Mouse (Mus musculus): ENCODE results near the gene Aacs. TPM values are rescaled to one million over a fixed set of nuclear protein-coding genes. Genes with fewer than 3 reads are reported as not detected.
"Not testable (repeated sequence)": the region's sequence is repeated elsewhere in the genome, so short reads cannot be mapped to it uniquely, and the experiment has no call there.

The Aacs gene
- polyA plus RNA-seq, 1 experiment from 2014 or later: 36.6 TPM

- H3K36me3 ChIP-seq (ENCODE audit: control insufficient read depth, insufficient read depth, low read length): peaks cover 11% of the 10 kb centered on the region
- peaks cover 13% of the 10 kb centered on the region for H3K4me1 ChIP-seq (ENCODE audit: control insufficient read depth, insufficient read depth, low read length)
- ATAC-seq (ENCODE audit: low FRiP score, low TSS enrichment): no peak
- WGBS: 77% methylated on average over 5 of the region's 6 CpGs
- no peaks in the 10 kb centered on the region for H3K27me3 ChIP-seq (ENCODE audit: control insufficient read depth, insufficient read depth, low read length)
- no peak overlapping the region for H3K27ac ChIP-seq (ENCODE audit: low read depth, low read length)
- H3K4me2 ChIP-seq (replicated peaks; ENCODE audit: low read depth, low read length): no peak overlapping the region
- no peak overlapping the region for H3K4me3 ChIP-seq (ENCODE audit: low read length)
- no peaks in the 10 kb centered on the region for H3K9me3 ChIP-seq (ENCODE audit: control insufficient read depth, low read length)
- H3K9ac ChIP-seq (ENCODE audit: low read depth, low read length): no peak overlapping the region
These were observed 8.3 kb downstream of the Aacs start for GRCm38 (mm10) chr5:125483712-125484611.

- H3K9ac ChIP-seq (ENCODE audit: low read depth, low read length): no peak overlapping the region
- ATAC-seq (ENCODE audit: low FRiP score, low TSS enrichment): no peak
- peaks cover 14% of the 10 kb centered on the region for H3K36me3 ChIP-seq (ENCODE audit: control insufficient read depth, insufficient read depth, low read length)
- H3K27me3 ChIP-seq (ENCODE audit: control insufficient read depth, insufficient read depth, low read length): no peaks in the 10 kb centered on the region
- no peak overlapping the region for H3K27ac ChIP-seq (ENCODE audit: low read depth, low read length)
- peaks cover 13% of the 10 kb centered on the region for H3K4me1 ChIP-seq (ENCODE audit: control insufficient read depth, insufficient read depth, low read length)
- no peak overlapping the region for H3K4me2 ChIP-seq (replicated peaks; ENCODE audit: low read depth, low read length)
- 92% methylated on average over 4 of the region's 4 CpGs for WGBS
- no peak overlapping the region for H3K4me3 ChIP-seq (ENCODE audit: low read length)
- no peaks in the 10 kb centered on the region for H3K9me3 ChIP-seq (ENCODE audit: control insufficient read depth, low read length)
These were observed 9.6 kb downstream of the Aacs start for GRCm38 (mm10) chr5:125485031-125485778.

DNA sequence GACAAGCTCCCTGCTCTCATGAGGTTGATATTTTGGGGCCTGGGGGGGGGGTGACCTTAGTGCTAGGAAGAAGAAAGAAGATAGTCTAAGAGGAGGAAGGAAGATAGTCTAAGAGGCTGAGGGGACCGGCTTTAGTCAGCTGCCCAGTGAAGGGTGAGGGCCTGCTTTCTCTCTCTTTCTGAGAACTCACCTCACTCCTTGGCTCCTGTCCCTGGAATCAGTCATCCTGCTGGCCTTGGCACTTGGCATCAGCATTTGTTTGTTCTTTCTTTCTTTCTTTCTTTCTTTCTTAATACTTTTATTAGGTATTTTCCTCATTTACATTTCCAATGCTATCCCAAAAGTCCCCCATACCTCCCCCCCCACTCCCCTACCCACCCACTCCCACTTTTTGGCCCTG lies 10.5 kb downstream of the Aacs start:
- Histone ChIP-seq H3K4me1 (ENCODE audit: control insufficient read depth, insufficient read depth, low read length) (peaks cover 13% of the 10 kb centered on the region), H3K9ac (ENCODE audit: low read depth, low read length) (no peak overlapping the region), H3K4me3 (ENCODE audit: low read length) (no peak overlapping the region), H3K9me3 (ENCODE audit: control insufficient read depth, low read length) (no peaks in the 10 kb centered on the region), H3K4me2 (replicated peaks; ENCODE audit: low read depth, low read length) (no peak overlapping the region), H3K36me3 (ENCODE audit: control insufficient read depth, insufficient read depth, low read length) (peaks cover 22% of the 10 kb centered on the region), H3K27ac (ENCODE audit: low read depth, low read length) (no peak overlapping the region), H3K27me3 (ENCODE audit: control insufficient read depth, insufficient read depth, low read length) (no peaks in the 10 kb centered on the region)
- 91% methylated on average over 1 of the region's 1 CpGs for WGBS
- no peak for ATAC-seq (ENCODE audit: low FRiP score, low TSS enrichment)

DNA sequence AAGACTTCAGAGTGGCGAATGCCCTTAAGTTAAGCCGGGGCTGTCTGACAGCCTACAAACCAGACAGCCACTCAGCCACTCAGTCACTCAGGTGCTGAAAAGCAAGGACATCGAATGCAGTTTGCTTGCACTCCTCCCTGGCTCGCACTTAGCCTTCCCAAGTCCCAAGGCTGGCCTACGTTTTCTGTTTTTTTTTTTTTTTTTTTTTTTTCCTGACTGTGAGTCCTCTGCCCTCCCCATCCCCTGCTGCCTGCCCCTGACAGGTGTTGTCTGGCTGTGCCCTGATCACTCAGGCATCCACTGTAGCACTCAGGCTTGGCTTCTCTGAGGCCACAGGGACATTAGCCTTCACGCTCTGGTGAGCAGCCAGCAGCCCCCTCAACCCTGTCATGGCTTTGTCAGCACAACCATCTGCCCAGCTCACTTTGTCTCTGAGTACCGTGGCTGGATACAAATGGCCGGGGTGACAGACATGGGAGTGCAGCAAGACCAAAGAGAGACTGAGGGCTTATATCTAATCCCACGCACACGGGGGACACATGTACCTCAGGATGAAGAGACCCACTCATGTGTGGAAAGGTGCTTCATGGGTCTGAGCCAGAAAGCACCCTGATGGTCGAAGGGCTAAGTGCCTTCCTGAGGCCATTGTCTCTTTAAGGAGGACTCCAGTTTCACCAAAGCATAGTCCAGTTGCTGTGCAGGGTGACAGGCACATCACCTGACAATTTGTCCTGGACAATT lies 11.9 kb downstream of the Aacs start:
- H3K36me3 ChIP-seq (ENCODE audit: control insufficient read depth, insufficient read depth, low read length): peaks cover 30% of the 10 kb centered on the region
- H3K4me1 ChIP-seq (ENCODE audit: control insufficient read depth, insufficient read depth, low read length): peaks cover 13% of the 10 kb centered on the region
- H3K4me3 ChIP-seq (ENCODE audit: low read length): no peak overlapping the region
- 36% methylated on average over 11 of the region's 11 CpGs for whole genome bisulfite sequencing
- H3K27ac ChIP-seq (ENCODE audit: low read depth, low read length): peak overlapping the region; percentile 63; the same call in 1 of the 2 replicates
- no peak overlapping the region for H3K4me2 ChIP-seq (replicated peaks; ENCODE audit: low read depth, low read length)
- no peaks in the 10 kb centered on the region for H3K27me3 ChIP-seq (ENCODE audit: control insufficient read depth, insufficient read depth, low read length)
- H3K9ac ChIP-seq (ENCODE audit: low read depth, low read length): no peak overlapping the region
- ATAC-seq (ENCODE audit: low FRiP score, low TSS enrichment): peak; percentile 93
- no peaks in the 10 kb centered on the region for H3K9me3 ChIP-seq (ENCODE audit: control insufficient read depth, low read length)

DNA sequence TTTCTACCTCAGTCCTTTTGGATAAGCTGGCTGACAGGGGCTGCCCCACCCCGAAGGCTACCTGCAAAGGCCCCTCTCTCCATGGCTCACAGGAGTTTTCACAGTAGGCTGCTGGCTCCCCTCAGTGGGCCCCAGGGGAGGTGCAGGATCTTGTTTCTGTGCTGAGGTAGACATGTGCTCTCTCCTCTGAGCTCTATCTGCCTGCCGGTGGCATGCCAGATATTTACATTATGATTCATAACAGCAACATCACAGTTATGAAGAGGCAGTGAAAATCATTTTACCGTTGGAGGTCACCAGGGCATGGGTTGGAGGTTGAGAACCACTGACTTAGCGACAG lies 12.5 kb downstream of the Aacs start:
- H3K27ac ChIP-seq (ENCODE audit: low read depth, low read length): peak overlapping the region; percentile 63; the same call in 1 of the 2 replicates
- ATAC-seq (ENCODE audit: low FRiP score, low TSS enrichment): peak; percentile 84
- H3K4me1 ChIP-seq (ENCODE audit: control insufficient read depth, insufficient read depth, low read length): peaks cover 13% of the 10 kb centered on the region
- no peak overlapping the region for H3K4me3 ChIP-seq (ENCODE audit: low read length)
- H3K9me3 ChIP-seq (ENCODE audit: control insufficient read depth, low read length): no peaks in the 10 kb centered on the region
- peaks cover 31% of the 10 kb centered on the region for H3K36me3 ChIP-seq (ENCODE audit: control insufficient read depth, insufficient read depth, low read length)
- no peak overlapping the region for H3K4me2 ChIP-seq (replicated peaks; ENCODE audit: low read depth, low read length)
- H3K27me3 ChIP-seq (ENCODE audit: control insufficient read depth, insufficient read depth, low read length): no peaks in the 10 kb centered on the region
- H3K9ac ChIP-seq (ENCODE audit: low read depth, low read length): no peak overlapping the region
- 52% methylated on average over 4 of the region's 4 CpGs for WGBS

GRCm38 (mm10) chr5:125488953-125489352 lies 13.3 kb downstream of the Aacs start:
- H3K4me3 ChIP-seq (ENCODE audit: low read length); H3K4me2 ChIP-seq (replicated peaks; ENCODE audit: low read depth, low read length); H3K9me3 ChIP-seq (ENCODE audit: control insufficient read depth, low read length); H3K27me3 ChIP-seq (ENCODE audit: control insufficient read depth, insufficient read depth, low read length); H3K27ac ChIP-seq (ENCODE audit: low read depth, low read length); ATAC-seq (ENCODE audit: low FRiP score, low TSS enrichment); H3K9ac ChIP-seq (ENCODE audit: low read depth, low read length): not testable (repeated sequence)
- H3K36me3 ChIP-seq (ENCODE audit: control insufficient read depth, insufficient read depth, low read length): peaks cover 27% of the 10 kb centered on the region; the same call in 1 of the 2 replicates
- WGBS: 91% methylated on average over 5 of the region's 5 CpGs
- peaks cover 13% of the 10 kb centered on the region for H3K4me1 ChIP-seq (ENCODE audit: control insufficient read depth, insufficient read depth, low read length)

DNA sequence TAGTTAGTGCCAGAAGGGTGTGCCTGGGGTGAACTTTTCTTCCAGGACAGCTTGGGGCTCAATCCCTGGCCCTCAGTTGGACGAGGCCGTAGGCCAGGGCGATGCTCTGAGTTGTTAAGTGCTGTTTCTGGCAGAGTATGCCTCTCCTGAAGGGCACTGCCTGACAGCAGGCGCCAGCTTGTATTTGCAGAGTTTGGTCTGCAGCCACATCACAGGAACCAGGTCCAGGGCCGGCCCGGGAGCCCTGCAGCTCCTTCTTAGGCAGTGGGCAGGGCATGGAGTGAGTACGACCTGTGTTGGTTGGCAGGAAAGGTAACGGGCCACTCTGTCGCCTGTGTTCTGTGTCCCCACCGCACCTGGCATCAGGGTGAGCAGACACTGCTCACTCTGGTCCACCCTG lies 15.5 kb downstream of the Aacs start:
- Histone ChIP-seq H3K9me3 (ENCODE audit: control insufficient read depth, low read length) (no peaks in the 10 kb centered on the region), H3K4me1 (ENCODE audit: control insufficient read depth, insufficient read depth, low read length) (peaks cover 13% of the 10 kb centered on the region), H3K4me3 (ENCODE audit: low read length) (no peak overlapping the region), H3K4me2 (replicated peaks; ENCODE audit: low read depth, low read length) (no peak overlapping the region), H3K9ac (ENCODE audit: low read depth, low read length) (no peak overlapping the region), H3K27me3 (ENCODE audit: control insufficient read depth, insufficient read depth, low read length) (no peaks in the 10 kb centered on the region), H3K27ac (ENCODE audit: low read depth, low read length) (no peak overlapping the region), H3K36me3 (ENCODE audit: control insufficient read depth, insufficient read depth, low read length) (peaks cover 31% of the 10 kb centered on the region; the same call in 1 of the 2 replicates)
- 93% methylated on average over 10 of the region's 10 CpGs for WGBS
- ATAC-seq (ENCODE audit: low FRiP score, low TSS enrichment): no peak

GRCm38 (mm10) chr5:125492379-125493092 lies 16.9 kb downstream of the Aacs start:
- H3K9me3 ChIP-seq (ENCODE audit: control insufficient read depth, low read length): no peaks in the 10 kb centered on the region
- peaks cover 31% of the 10 kb centered on the region; the same call in 1 of the 2 replicates for H3K36me3 ChIP-seq (ENCODE audit: control insufficient read depth, insufficient read depth, low read length)
- no peak overlapping the region for H3K27ac ChIP-seq (ENCODE audit: low read depth, low read length)
- no peak for ATAC-seq (ENCODE audit: low FRiP score, low TSS enrichment)
- peaks cover 8% of the 10 kb centered on the region; the same call in 1 of the 2 replicates for H3K4me1 ChIP-seq (ENCODE audit: control insufficient read depth, insufficient read depth, low read length)
- WGBS: 71% methylated on average over 17 of the region's 17 CpGs
- no peaks in the 10 kb centered on the region for H3K27me3 ChIP-seq (ENCODE audit: control insufficient read depth, insufficient read depth, low read length)
- H3K4me3 ChIP-seq (ENCODE audit: low read length): no peak overlapping the region
- no peak overlapping the region for H3K9ac ChIP-seq (ENCODE audit: low read depth, low read length)
- H3K4me2 ChIP-seq (replicated peaks; ENCODE audit: low read depth, low read length): no peak overlapping the region

Measured in kidney, embryonic 14.5 days (tissue).